Mouse (Mus musculus): Measurements from ENCODE around the gene Cltc. TPM values are rescaled to one million over a fixed set of nuclear protein-coding genes. Genes with fewer than 3 reads are reported as not detected.

Cltc gene
- polyA plus RNA-seq, 1 experiment = 389 TPM

GRCm38 (mm10) chr11:86759226-86759625 is 1.9 kb upstream of the Cltc start:
- TF ChIP-seq POLR2A (IDR thresholded peaks at IDR 0.05; ENCODE audit: borderline replicate concordance, low read depth, low read length) = no peak
- no peak for TF ChIP-seq CTCF (IDR thresholded peaks at IDR 0.05; ENCODE audit: low read depth, low read length)
- Histone ChIP-seq H3K4me1 (ENCODE audit: control insufficient read depth, insufficient read depth, low read length) (peaks cover 12% of the 10 kb centered on the region), H3K27ac (ENCODE audit: insufficient read depth, low read depth, low read length) (peak overlapping the region; percentile 98), H3K4me3 (ENCODE audit: insufficient read depth, low read length) (no peak overlapping the region)

- peak overlapping the region; percentile 69 for H3K4me3 ChIP-seq (ENCODE audit: insufficient read depth, low read length)
- peaks cover 17% of the 10 kb centered on the region for H3K4me1 ChIP-seq (ENCODE audit: control insufficient read depth, insufficient read depth, low read length)
- H3K27ac ChIP-seq (ENCODE audit: insufficient read depth, low read depth, low read length) = peak overlapping the region; percentile 98
- TF ChIP-seq POLR2A (IDR thresholded peaks at IDR 0.05; ENCODE audit: borderline replicate concordance, low read depth, low read length) (no peak), CTCF (IDR thresholded peaks at IDR 0.05; ENCODE audit: low read depth, low read length) (no peak)
Measured at GRCm38 (mm10) chr11:86758559-86758958, 1.2 kb upstream of the Cltc start.

- peaks cover 26% of the 10 kb centered on the region for H3K4me1 ChIP-seq (ENCODE audit: control insufficient read depth, insufficient read depth, low read length)
- TF ChIP-seq CTCF (IDR thresholded peaks at IDR 0.05; ENCODE audit: low read depth, low read length) = no peak
- TF ChIP-seq POLR2A (IDR thresholded peaks at IDR 0.05; ENCODE audit: borderline replicate concordance, low read depth, low read length) = no peak; the same call in 1 of the 2 replicates
- H3K27ac ChIP-seq (ENCODE audit: insufficient read depth, low read depth, low read length) = peak overlapping the region; percentile 98
- peak overlapping the region; percentile 99 for H3K4me3 ChIP-seq (ENCODE audit: insufficient read depth, low read length)
Measured at GRCm38 (mm10) chr11:86757142-86757479, 254 bp downstream of the Cltc start.

- peaks cover 29% of the 10 kb centered on the region for H3K4me1 ChIP-seq (ENCODE audit: control insufficient read depth, insufficient read depth, low read length)
- peak overlapping the region; percentile 98 for H3K27ac ChIP-seq (ENCODE audit: insufficient read depth, low read depth, low read length)
- TF ChIP-seq CTCF (IDR thresholded peaks at IDR 0.05; ENCODE audit: low read depth, low read length) (no peak), POLR2A (IDR thresholded peaks at IDR 0.05; ENCODE audit: borderline replicate concordance, low read depth, low read length) (0 out of 2 replicates have a peak, but pooled peaks have one; percentile 12)
- peak overlapping the region; percentile 99 for H3K4me3 ChIP-seq (ENCODE audit: insufficient read depth, low read length)
Measured at GRCm38 (mm10) chr11:86756156-86757141, 916 bp downstream of the Cltc start.

GRCm38 (mm10) chr11:86752404-86752803 is 5.0 kb downstream of the Cltc start:
- Histone ChIP-seq H3K4me1 (ENCODE audit: control insufficient read depth, insufficient read depth, low read length) (peaks cover 48% of the 10 kb centered on the region), H3K4me3 (ENCODE audit: insufficient read depth, low read length) (no peak overlapping the region; the same call in 1 of the 2 replicates)

GRCm38 (mm10) chr11:86751010-86751409 is 6.4 kb downstream of the Cltc start:
- H3K4me3 ChIP-seq (ENCODE audit: insufficient read depth, low read length) = no peak overlapping the region; the same call in 1 of the 2 replicates
- H3K27ac ChIP-seq (ENCODE audit: insufficient read depth, low read depth, low read length) = peak overlapping the region; percentile 91
- H3K4me1 ChIP-seq (ENCODE audit: control insufficient read depth, insufficient read depth, low read length) = peaks cover 59% of the 10 kb centered on the region
- TF ChIP-seq CTCF (IDR thresholded peaks at IDR 0.05; ENCODE audit: low read depth, low read length) (no peak), POLR2A (IDR thresholded peaks at IDR 0.05; ENCODE audit: borderline replicate concordance, low read depth, low read length) (no peak)

More at GRCm38 (mm10) chr11:86752404-86752803, 5.0 kb downstream of the Cltc start:
- peak overlapping the region; percentile 30 for H3K27ac ChIP-seq (ENCODE audit: insufficient read depth, low read depth, low read length)
- no peak for TF ChIP-seq CTCF (IDR thresholded peaks at IDR 0.05; ENCODE audit: low read depth, low read length)
- no peak for TF ChIP-seq POLR2A (IDR thresholded peaks at IDR 0.05; ENCODE audit: borderline replicate concordance, low read depth, low read length)

GRCm38 (mm10) chr11:86749776-86750423 is 7.5 kb downstream of the Cltc start:
- Histone ChIP-seq H3K4me3 (ENCODE audit: insufficient read depth, low read length) (no peak overlapping the region), H3K27ac (ENCODE audit: insufficient read depth, low read depth, low read length) (peak overlapping the region; percentile 91), H3K4me1 (ENCODE audit: control insufficient read depth, insufficient read depth, low read length) (peaks cover 67% of the 10 kb centered on the region)
- TF ChIP-seq CTCF (IDR thresholded peaks at IDR 0.05; ENCODE audit: low read depth, low read length) (no peak), POLR2A (IDR thresholded peaks at IDR 0.05; ENCODE audit: borderline replicate concordance, low read depth, low read length) (no peak)

GRCm38 (mm10) chr11:86745634-86746404 is 11.5 kb downstream of the Cltc start:
- peak overlapping the region; percentile 95 for H3K27ac ChIP-seq (ENCODE audit: insufficient read depth, low read depth, low read length)
- H3K4me1 ChIP-seq (ENCODE audit: control insufficient read depth, insufficient read depth, low read length) = peaks cover 67% of the 10 kb centered on the region

GRCm38 (mm10) chr11:86742605-86743004 is 14.8 kb downstream of the Cltc start:
- Histone ChIP-seq H3K27ac (ENCODE audit: insufficient read depth, low read depth, low read length) (no peak overlapping the region), H3K4me3 (ENCODE audit: insufficient read depth, low read length) (no peak overlapping the region), H3K4me1 (ENCODE audit: control insufficient read depth, insufficient read depth, low read length) (peaks cover 63% of the 10 kb centered on the region)
- no peak for TF ChIP-seq POLR2A (IDR thresholded peaks at IDR 0.05; ENCODE audit: borderline replicate concordance, low read depth, low read length)
- TF ChIP-seq CTCF (IDR thresholded peaks at IDR 0.05; ENCODE audit: low read depth, low read length) = no peak

More at GRCm38 (mm10) chr11:86745634-86746404, 11.5 kb downstream of the Cltc start:
- no peak for TF ChIP-seq POLR2A (IDR thresholded peaks at IDR 0.05; ENCODE audit: borderline replicate concordance, low read depth, low read length)
- TF ChIP-seq CTCF (IDR thresholded peaks at IDR 0.05; ENCODE audit: low read depth, low read length) = no peak
- H3K4me3 ChIP-seq (ENCODE audit: insufficient read depth, low read length) = no peak overlapping the region

All from bone marrow macrophage, adult 2 months (primary cell).